Mouse (Mus musculus): Measurements from ENCODE around the gene Tle3. TPM values are rescaled to one million over a fixed set of nuclear protein-coding genes. Genes with fewer than 3 reads are reported as not detected.

The Tle3 gene
- polyA plus RNA-seq, 1 experiment from 2014 or later: 15.9 TPM

DNA sequence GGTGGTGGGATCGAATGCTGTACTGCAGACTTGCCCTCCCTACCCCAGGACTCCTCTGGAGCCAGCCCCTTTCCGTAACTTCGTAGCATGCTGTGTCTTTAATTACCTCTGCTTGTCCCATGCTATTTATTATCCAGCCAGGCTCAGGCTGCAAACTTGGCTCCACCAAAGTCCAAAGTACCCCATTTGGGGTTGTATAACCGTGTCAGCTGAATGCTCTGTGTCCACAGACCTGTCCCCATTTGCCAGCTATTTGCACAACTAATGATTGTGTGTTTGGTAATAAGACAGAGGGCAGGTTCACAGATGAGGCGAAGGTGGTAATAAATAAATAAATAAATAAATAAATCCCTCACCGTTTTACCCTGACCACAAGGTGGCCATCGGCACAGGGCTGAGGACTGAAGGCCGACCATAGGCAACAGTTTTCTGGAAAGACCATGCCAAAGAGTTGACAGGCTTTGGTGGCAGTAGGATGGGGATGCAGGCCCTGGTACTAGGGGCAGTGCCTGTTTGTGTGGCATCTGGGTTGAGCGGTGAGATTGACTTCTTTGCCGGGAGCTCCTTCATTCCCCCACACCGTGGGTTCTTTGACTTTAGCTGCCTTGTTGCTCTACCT, 7.0 kb downstream of the Tle3 start:
- peaks cover 81% of the 10 kb centered on the region for H3K4me1 ChIP-seq (ENCODE audit: control insufficient read depth, insufficient read depth, low read length)
- WGBS: 65% methylated on average over 11 of the region's 11 CpGs
- H3K27me3 ChIP-seq (replicated peaks; ENCODE audit: control insufficient read depth, insufficient read depth, low read length): no peaks in the 10 kb centered on the region
- H3K9ac ChIP-seq (ENCODE audit: low read depth, low read length): no peak overlapping the region
- H3K27ac ChIP-seq (ENCODE audit: low read length): 0 out of 2 replicates have a peak overlapping the region, but pooled peaks have one; percentile 34
- no peaks in the 10 kb centered on the region for H3K9me3 ChIP-seq (ENCODE audit: control insufficient read depth, low read length)
- no peaks in the 10 kb centered on the region for H3K36me3 ChIP-seq (ENCODE audit: control insufficient read depth, insufficient read depth, low read length)
- H3K4me2 ChIP-seq (ENCODE audit: low read depth, low read length): no peak overlapping the region
- H3K4me3 ChIP-seq (ENCODE audit: low read length): no peak overlapping the region
- peak; percentile 41 for ATAC-seq

DNA sequence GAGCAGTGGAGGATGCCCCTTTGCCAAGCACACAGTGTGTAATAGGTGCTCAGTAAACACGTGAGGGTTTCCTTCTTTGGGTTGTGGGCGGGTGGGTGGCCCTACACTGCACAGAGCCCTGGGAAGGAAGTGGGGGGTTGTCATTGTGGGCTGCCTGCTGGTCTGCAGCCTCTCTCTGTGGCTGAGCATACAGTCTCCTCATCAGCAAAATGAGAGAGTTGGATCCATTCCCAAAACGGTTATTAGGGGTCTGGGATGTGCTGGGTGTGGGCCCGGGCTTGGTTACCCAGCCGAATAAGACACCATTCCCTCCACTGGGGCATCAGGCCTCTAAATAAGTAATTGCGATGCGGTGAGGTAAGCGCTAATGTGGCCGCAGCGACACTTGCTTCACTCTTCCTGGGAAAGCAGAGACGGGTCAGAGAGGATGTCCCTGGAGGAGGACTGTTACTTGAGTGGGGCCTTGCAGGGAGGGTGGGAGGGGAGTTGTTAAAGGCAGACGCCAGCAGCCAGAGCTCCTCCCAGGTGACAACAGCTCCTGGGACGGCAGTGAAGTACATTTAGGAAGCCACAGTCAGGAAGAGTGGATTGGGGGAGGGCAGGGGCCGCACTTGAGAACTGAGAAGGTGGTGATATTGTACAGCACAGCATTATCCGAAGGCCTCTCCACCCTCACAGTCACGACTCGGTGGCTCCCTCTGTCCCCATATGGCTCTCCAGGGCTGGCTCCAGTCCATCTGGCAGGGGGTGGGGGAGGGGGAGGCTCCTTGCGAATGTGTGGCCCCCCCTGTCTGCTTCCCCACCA, 8.3 kb downstream of the Tle3 start:
- Histone ChIP-seq H3K4me1 (ENCODE audit: control insufficient read depth, insufficient read depth, low read length) (peaks cover 81% of the 10 kb centered on the region), H3K4me2 (ENCODE audit: low read depth, low read length) (no peak overlapping the region), H3K27me3 (replicated peaks; ENCODE audit: control insufficient read depth, insufficient read depth, low read length) (no peaks in the 10 kb centered on the region), H3K36me3 (ENCODE audit: control insufficient read depth, insufficient read depth, low read length) (no peaks in the 10 kb centered on the region), H3K9ac (ENCODE audit: low read depth, low read length) (no peak overlapping the region), H3K9me3 (ENCODE audit: control insufficient read depth, low read length) (no peaks in the 10 kb centered on the region), H3K27ac (ENCODE audit: low read length) (no peak overlapping the region), H3K4me3 (ENCODE audit: low read length) (no peak overlapping the region)
- 49% methylated on average over 18 of the region's 18 CpGs for WGBS
- ATAC-seq: no peak

DNA sequence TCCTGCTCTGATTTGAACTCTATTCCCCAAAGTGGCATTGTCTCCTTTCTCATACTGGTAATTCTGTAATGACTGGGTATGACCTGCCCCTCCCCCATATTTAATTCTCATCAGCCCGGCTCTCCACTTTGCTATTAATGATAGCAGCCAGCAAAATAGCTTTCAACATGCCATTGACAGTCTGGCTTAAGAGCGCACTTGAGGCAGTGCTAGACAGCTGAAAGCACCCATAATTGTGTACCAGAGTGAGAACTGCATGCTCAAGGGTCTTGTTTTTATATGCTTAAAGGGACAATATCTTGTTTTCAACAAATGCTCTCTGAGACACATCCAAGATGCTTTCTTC, 8.9 kb downstream of the Tle3 start:
- Histone ChIP-seq H3K4me2 (ENCODE audit: low read depth, low read length) (no peak overlapping the region), H3K9ac (ENCODE audit: low read depth, low read length) (no peak overlapping the region), H3K4me3 (ENCODE audit: low read length) (no peak overlapping the region), H3K4me1 (ENCODE audit: control insufficient read depth, insufficient read depth, low read length) (peaks cover 77% of the 10 kb centered on the region), H3K27ac (ENCODE audit: low read length) (no peak overlapping the region), H3K27me3 (replicated peaks; ENCODE audit: control insufficient read depth, insufficient read depth, low read length) (no peaks in the 10 kb centered on the region), H3K9me3 (ENCODE audit: control insufficient read depth, low read length) (no peaks in the 10 kb centered on the region), H3K36me3 (ENCODE audit: control insufficient read depth, insufficient read depth, low read length) (no peaks in the 10 kb centered on the region)
- ATAC-seq: no peak
- 58% methylated on average over 2 of the region's 2 CpGs for WGBS

DNA sequence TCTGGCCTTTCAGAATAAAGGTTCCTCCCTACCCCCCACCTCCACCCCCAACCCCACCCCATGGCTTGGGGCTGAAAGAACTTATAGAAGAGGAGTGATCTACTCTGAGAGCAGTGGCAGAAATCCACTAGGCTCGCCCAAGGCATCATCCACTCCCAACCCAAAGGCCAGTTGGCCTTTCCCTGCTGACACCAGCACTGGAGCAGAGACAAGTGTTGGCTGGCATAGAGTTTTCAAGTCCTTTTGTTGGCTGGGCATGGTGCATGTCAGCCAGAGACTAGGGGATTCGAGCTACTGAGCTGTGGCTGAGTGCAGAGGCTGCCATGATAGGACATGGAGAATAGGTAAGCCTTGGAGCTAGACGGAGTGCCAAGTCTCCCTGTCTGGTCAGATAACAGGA, 9.3 kb downstream of the Tle3 start:
- no peaks in the 10 kb centered on the region for H3K36me3 ChIP-seq (ENCODE audit: control insufficient read depth, insufficient read depth, low read length)
- peaks cover 73% of the 10 kb centered on the region for H3K4me1 ChIP-seq (ENCODE audit: control insufficient read depth, insufficient read depth, low read length)

DNA sequence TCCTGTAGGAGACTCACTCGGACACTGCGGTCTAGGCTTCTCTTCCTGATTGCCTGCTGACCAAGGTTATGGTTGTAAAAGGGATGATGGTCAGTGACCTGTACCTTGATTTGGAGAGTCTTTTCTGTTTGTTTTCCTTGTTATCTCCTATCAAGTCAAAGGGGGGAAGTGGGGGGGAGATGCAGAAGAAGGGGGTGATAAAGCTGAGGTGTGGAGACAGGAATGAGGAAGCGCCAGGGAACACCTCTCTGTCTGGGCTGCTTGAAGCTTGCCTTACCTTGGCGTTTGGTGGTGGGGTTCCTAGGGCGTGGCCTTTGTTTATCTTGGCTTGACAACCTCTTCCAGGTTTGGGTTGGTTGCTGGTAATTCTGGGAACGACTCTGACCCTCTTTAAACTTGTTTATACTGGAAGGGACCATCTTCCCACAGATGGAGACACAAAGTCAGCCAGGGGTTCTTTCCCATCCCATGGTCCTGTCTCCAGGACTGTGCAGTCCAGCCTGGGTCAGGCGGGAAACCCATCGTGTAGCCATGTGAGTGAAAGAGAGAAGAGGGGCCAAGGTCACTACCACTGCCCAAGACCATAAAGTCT, 10.5 kb downstream of the Tle3 start:
- Histone ChIP-seq H3K4me2 (ENCODE audit: low read depth, low read length) (no peak overlapping the region), H3K9me3 (ENCODE audit: control insufficient read depth, low read length) (no peaks in the 10 kb centered on the region), H3K36me3 (ENCODE audit: control insufficient read depth, insufficient read depth, low read length) (no peaks in the 10 kb centered on the region), H3K27me3 (replicated peaks; ENCODE audit: control insufficient read depth, insufficient read depth, low read length) (no peaks in the 10 kb centered on the region), H3K4me3 (ENCODE audit: low read length) (no peak overlapping the region), H3K27ac (ENCODE audit: low read length) (no peak overlapping the region), H3K9ac (ENCODE audit: low read depth, low read length) (no peak overlapping the region), H3K4me1 (ENCODE audit: control insufficient read depth, insufficient read depth, low read length) (peaks cover 61% of the 10 kb centered on the region)
- 46% methylated on average over 8 of the region's 8 CpGs for WGBS
- no peak for ATAC-seq

More for the DNA sequence above, 9.3 kb downstream of the Tle3 start:
- Histone ChIP-seq H3K9me3 (ENCODE audit: control insufficient read depth, low read length) (no peaks in the 10 kb centered on the region), H3K9ac (ENCODE audit: low read depth, low read length) (no peak overlapping the region), H3K4me3 (ENCODE audit: low read length) (no peak overlapping the region), H3K27ac (ENCODE audit: low read length) (no peak overlapping the region), H3K4me2 (ENCODE audit: low read depth, low read length) (no peak overlapping the region), H3K27me3 (replicated peaks; ENCODE audit: control insufficient read depth, insufficient read depth, low read length) (no peaks in the 10 kb centered on the region)
- ATAC-seq: no peak
- 88% methylated on average over 3 of the region's 3 CpGs for WGBS

DNA sequence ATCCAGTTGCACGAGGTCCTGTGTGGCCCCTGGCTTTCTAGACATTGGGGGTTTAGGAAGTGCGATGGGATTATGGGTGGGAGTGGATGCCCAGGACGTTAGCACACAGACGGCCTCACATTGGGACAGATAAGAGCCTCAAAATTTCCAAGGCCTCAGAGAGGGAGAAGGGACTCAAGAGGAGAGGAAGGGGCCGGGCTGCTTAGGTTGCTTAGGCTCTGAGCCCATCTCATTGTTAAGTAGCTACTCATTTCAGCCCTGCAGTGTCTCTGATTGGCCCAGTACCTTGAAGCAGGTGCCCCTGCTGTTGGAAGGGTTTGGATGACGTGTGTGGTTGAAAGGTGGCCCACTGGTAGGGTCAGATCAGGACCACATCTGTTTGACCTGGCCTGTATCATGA, 11.9 kb downstream of the Tle3 start:
- H3K9me3 ChIP-seq (ENCODE audit: control insufficient read depth, low read length): no peaks in the 10 kb centered on the region
- H3K9ac ChIP-seq (ENCODE audit: low read depth, low read length): no peak overlapping the region
- peaks cover 56% of the 10 kb centered on the region for H3K4me1 ChIP-seq (ENCODE audit: control insufficient read depth, insufficient read depth, low read length)
- no peak overlapping the region for H3K27ac ChIP-seq (ENCODE audit: low read length)
- H3K27me3 ChIP-seq (replicated peaks; ENCODE audit: control insufficient read depth, insufficient read depth, low read length): no peaks in the 10 kb centered on the region
- 68% methylated on average over 6 of the region's 6 CpGs for WGBS
- ATAC-seq: no peak
- no peak overlapping the region for H3K4me3 ChIP-seq (ENCODE audit: low read length)
- no peaks in the 10 kb centered on the region for H3K36me3 ChIP-seq (ENCODE audit: control insufficient read depth, insufficient read depth, low read length)
- no peak overlapping the region for H3K4me2 ChIP-seq (ENCODE audit: low read depth, low read length)

DNA sequence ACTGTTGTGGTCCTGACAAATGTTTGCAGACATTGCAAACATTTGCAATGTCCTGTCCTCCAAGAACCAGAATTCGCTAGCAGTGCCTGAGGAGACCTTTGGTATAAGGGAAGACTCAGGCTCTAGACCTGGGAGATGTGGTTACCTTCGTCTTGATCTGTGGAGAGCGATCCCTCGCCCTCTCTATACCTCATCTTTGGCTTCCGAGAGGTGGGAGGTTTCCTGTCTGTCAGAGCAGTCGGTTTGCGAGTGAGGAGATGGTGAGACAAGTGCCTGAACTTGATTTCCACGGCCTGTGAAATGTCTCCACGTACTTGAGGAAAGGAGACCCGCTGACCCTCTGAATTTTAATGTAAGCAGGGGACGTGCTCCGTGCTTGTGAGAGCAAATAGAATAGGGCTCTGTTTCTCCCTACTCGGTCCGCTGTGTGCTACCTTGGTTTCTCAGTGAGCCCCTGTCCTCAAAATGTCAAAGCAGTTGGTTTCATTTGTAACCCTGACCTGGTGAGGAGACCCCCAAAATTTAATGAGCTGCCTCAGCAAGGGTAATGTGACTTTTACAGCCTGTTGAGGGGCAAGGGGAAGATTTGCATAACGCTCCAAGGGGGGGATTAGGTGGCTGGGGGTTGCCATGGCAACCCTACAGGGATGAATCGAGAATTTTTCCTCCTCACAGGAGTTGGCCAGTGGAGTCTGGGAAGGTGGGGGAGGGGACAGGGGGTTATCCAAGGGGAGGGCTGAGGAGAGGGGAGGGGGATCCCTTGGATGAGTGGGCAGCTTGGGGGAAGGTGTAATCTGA, 12.7 kb downstream of the Tle3 start:
- no peak overlapping the region for H3K4me2 ChIP-seq (ENCODE audit: low read depth, low read length)
- H3K4me3 ChIP-seq (ENCODE audit: low read length): no peak overlapping the region
- no peaks in the 10 kb centered on the region for H3K9me3 ChIP-seq (ENCODE audit: control insufficient read depth, low read length)
- ATAC-seq: no peak
- H3K27me3 ChIP-seq (replicated peaks; ENCODE audit: control insufficient read depth, insufficient read depth, low read length): no peaks in the 10 kb centered on the region
- 48% methylated on average over 16 of the region's 16 CpGs for WGBS
- no peaks in the 10 kb centered on the region for H3K36me3 ChIP-seq (ENCODE audit: control insufficient read depth, insufficient read depth, low read length)
- H3K4me1 ChIP-seq (ENCODE audit: control insufficient read depth, insufficient read depth, low read length): peaks cover 48% of the 10 kb centered on the region
- H3K9ac ChIP-seq (ENCODE audit: low read depth, low read length): no peak overlapping the region
- H3K27ac ChIP-seq (ENCODE audit: low read length): no peak overlapping the region

DNA sequence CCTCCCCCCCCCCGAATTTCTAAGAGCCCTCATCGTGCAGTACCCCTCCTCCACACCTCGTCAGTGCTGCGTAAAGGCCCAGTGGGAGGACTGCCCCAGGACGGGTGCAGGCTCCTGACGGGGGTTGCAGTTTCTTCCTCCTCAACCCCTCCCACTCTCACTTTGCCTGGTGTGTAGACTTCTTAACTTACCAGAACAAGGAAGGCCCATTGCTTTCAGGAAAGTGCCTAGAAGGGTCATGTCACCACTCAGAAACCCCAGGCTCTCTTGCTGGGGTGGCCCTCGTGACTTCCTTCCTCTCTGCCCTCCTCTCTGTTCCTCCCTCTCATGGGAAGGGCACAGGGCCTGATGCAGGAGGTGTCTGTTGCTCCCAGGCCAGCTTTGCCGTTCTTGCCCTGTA, 13.6 kb downstream of the Tle3 start:
- no peak overlapping the region for H3K4me2 ChIP-seq (ENCODE audit: low read depth, low read length)
- 45% methylated on average over 8 of the region's 8 CpGs for WGBS
- no peak overlapping the region for H3K27ac ChIP-seq (ENCODE audit: low read length)
- H3K9ac ChIP-seq (ENCODE audit: low read depth, low read length): no peak overlapping the region
- H3K4me1 ChIP-seq (ENCODE audit: control insufficient read depth, insufficient read depth, low read length): peaks cover 39% of the 10 kb centered on the region
- H3K9me3 ChIP-seq (ENCODE audit: control insufficient read depth, low read length): no peaks in the 10 kb centered on the region
- H3K4me3 ChIP-seq (ENCODE audit: low read length): no peak overlapping the region
- no peaks in the 10 kb centered on the region for H3K36me3 ChIP-seq (ENCODE audit: control insufficient read depth, insufficient read depth, low read length)
- no peaks in the 10 kb centered on the region for H3K27me3 ChIP-seq (replicated peaks; ENCODE audit: control insufficient read depth, insufficient read depth, low read length)
- ATAC-seq: no peak

DNA sequence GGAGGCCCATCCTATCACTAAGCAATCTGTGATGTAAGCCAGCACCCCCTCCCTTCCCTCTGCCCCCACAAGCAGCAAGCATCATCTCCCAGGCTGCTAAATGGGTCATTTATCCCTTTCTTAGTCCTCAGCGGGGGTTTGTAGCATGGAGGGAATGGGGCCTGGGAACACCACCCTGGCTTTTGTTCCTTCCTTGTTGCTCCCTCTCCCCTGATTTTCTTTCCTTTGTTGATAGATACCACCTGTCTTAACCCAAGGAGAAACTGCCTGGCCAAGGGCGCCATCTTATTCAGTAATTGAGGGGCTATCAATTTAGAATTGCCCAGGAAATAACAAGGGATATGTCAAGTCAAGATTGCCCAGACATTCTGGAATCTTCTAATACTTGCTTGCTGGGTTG, 14.1 kb downstream of the Tle3 start:
- no peak for ATAC-seq
- Histone ChIP-seq H3K9ac (ENCODE audit: low read depth, low read length) (no peak overlapping the region), H3K36me3 (ENCODE audit: control insufficient read depth, insufficient read depth, low read length) (no peaks in the 10 kb centered on the region), H3K4me1 (ENCODE audit: control insufficient read depth, insufficient read depth, low read length) (peaks cover 41% of the 10 kb centered on the region), H3K4me2 (ENCODE audit: low read depth, low read length) (no peak overlapping the region), H3K27ac (ENCODE audit: low read length) (no peak overlapping the region), H3K27me3 (replicated peaks; ENCODE audit: control insufficient read depth, insufficient read depth, low read length) (no peaks in the 10 kb centered on the region), H3K4me3 (ENCODE audit: low read length) (no peak overlapping the region), H3K9me3 (ENCODE audit: control insufficient read depth, low read length) (no peaks in the 10 kb centered on the region)
- 71% methylated on average over 2 of the region's 2 CpGs for WGBS

Data from intestine, embryonic 16.5 days (tissue).